ENCODE assay signal across 25 mouse cellular contexts in the genomic region with DNA sequence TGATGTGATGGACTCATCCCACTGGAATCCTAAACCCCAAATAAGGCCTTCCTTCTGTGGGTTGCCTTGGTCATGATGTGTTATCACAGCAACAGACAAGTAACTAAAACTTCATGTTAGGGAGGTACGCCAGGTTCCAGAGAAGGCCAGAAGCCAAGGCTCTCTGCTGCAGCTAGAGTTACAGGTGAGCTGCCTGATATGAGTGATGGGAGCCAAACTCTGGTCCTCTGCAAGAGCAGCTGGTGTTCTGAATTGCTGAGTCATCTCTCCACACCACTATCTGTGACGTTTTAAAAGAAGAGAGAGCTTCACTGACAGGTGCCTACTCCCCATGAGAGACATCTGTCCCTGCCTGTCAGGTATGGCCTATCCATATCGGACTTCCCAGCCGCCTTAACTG. TPM values are rescaled to one million over a fixed set of nuclear protein-coding genes. Genes with fewer than 3 reads are reported as not detected.
DNase-seq lines count a peak whose midpoint lies in the region; ATAC-seq and TF ChIP-seq lines count a peak whose summit lies in the region.
"Had no signal": no experiment of that assay in that cellular context is flagged by ENCODE, and none has a peak within 500 bp of the region (broad histone marks: within the 10 kb centered on the region; RNA-seq: fewer than 3 reads in every experiment).

No protein-coding gene starts in this region.

- H3K4me3 ChIP-seq in gastrocnemius, adult 2 months, result no peak overlapping the region
- no peak overlapping the region for H3K4me3 ChIP-seq in CH12.LX (replicated peaks in 1 of 3; ENCODE audit: low read depth in 2 of 3, low read length in 2 of 3, poor library complexity in 1 of 3)
- no peak overlapping the region for H3K4me3 ChIP-seq in forebrain, embryonic 11.5 days (ENCODE audit: low read depth, low read length)
- H3K4me3 ChIP-seq: embryonic facial prominence, embryonic 10.5 days; embryonic facial prominence, embryonic 12.5 days; erythroblast, embryonic 14.5 days; forebrain, embryonic 10.5 days; forebrain, embryonic 13.5 days; forebrain, embryonic 15.5 days had no signal

- H3K79me2 ChIP-seq in CH12.LX (replicated peaks; ENCODE audit: control insufficient read depth, extremely low read depth, insufficient read depth, poor library complexity, severe bottlenecking), result no peaks in the 10 kb centered on the region

- 0 out of 2 replicates have a peak, but pooled peaks have one; percentile 38 for ATAC-seq in erythroblast, adult 5-6 weeks (replicated peaks; ENCODE audit: low FRiP score, poor library complexity, severe bottlenecking)
- no peak for ATAC-seq in forebrain, embryonic 11.5 days (replicated peaks; ENCODE audit: low FRiP score)
- ATAC-seq: activated CD4-positive, CD25-positive, alpha-beta regulatory T cell, adult 4 months; forebrain, embryonic 13.5 days; forebrain, embryonic 15.5 days; forebrain, postnatal 0 days; Patski had no signal

- dilution Hi-C loops in CH12.LX (cut with MboI; ENCODE audit: extremely low pct_ligation_motif_present, extremely low pct_unique_long_range_greater_than_20kb, low sequenced_read_pairs), result no loop called here

- H3K9me3 ChIP-seq in CH12.LX (replicated peaks; ENCODE audit: low read length), result no peaks in the 10 kb centered on the region
- no peaks in the 10 kb centered on the region for H3K9me3 ChIP-seq in forebrain, embryonic 11.5 days (ENCODE audit: control insufficient read depth, low read length)
- H3K9me3 ChIP-seq: embryonic facial prominence, embryonic 10.5 days; embryonic facial prominence, embryonic 12.5 days; forebrain, embryonic 10.5 days; forebrain, embryonic 13.5 days; forebrain, embryonic 15.5 days; G1E had no signal

- peaks cover 7 to 11% of the 10 kb centered on the region in 2 experiments; a peak in 3 of 4 replicates for H3K4me1 ChIP-seq in CH12.LX (ENCODE audit: control insufficient read depth in 1 of 2, insufficient read depth in 2 of 2)
- peaks cover 2% of the 10 kb centered on the region; the same call in 1 of the 2 replicates for H3K4me1 ChIP-seq in forebrain, embryonic 11.5 days (replicated peaks; ENCODE audit: control insufficient read depth, insufficient read depth, low read length)
- H3K4me1 ChIP-seq: forebrain, embryonic 15.5 days had no signal

- H3K9ac ChIP-seq in CH12.LX (ENCODE audit: insufficient read depth, low read depth), result no peak overlapping the region
- no peak overlapping the region for H3K9ac ChIP-seq in forebrain, embryonic 11.5 days (ENCODE audit: low read length)
- H3K9ac ChIP-seq: embryonic facial prominence, embryonic 12.5 days; forebrain, embryonic 13.5 days; forebrain, embryonic 15.5 days; forebrain, postnatal 0 days had no signal

- H3K27ac ChIP-seq in gastrocnemius, adult 2 months, result no peak overlapping the region
- no peak overlapping the region for H3K27ac ChIP-seq in CH12.LX (ENCODE audit: insufficient read depth, low read depth)
- H3K27ac ChIP-seq in forebrain, embryonic 11.5 days (ENCODE audit: low read depth, low read length), result no peak overlapping the region
- H3K27ac ChIP-seq: embryonic facial prominence, embryonic 10.5 days; embryonic facial prominence, embryonic 12.5 days; forebrain, embryonic 10.5 days; forebrain, embryonic 13.5 days; forebrain, embryonic 15.5 days had no signal

- TF ChIP-seq RAD21 in CH12.LX (IDR thresholded peaks at IDR 0.05; ENCODE audit: low read depth, low read length), result no peak

- in situ Hi-C loops in CH12.LX (cut with MboI; ENCODE audit: low pct_ligation_motif_present, low pct_unique_long_range_greater_than_20kb, low sequenced_read_pairs), result no loop called here

- TF ChIP-seq POLR2A in CH12.LX (IDR thresholded peaks at IDR 0.05; ENCODE audit: low read depth, low read length), result no peak

- TF ChIP-seq EP300 in CH12.LX (IDR thresholded peaks at IDR 0.05; ENCODE audit: low read length), result no peak

- 91% methylated on average over 4 of the region's 4 CpGs for WGBS in forebrain, embryonic 11.5 days

- intact Hi-C loops in gastrocnemius, adult 2 months (cut with DNase I), result no loop called here

- DNase-seq in gastrocnemius, adult 2 months, result peak; percentile 63
- no peak for DNase-seq in gastrocnemius, postnatal 10 days
- no peak for DNase-seq in CH12.LX (ENCODE audit: extremely low read depth)
- DNase-seq in frontal cortex, postnatal 10 days (ENCODE audit: low spot score in 2 of 2), result no peak
- DNase-seq in forebrain, embryonic 11.5 days (ENCODE audit: low spot score), result no peak
- DNase-seq: adrenal gland, adult 8-10 months; adrenal gland, postnatal 14 days; adrenal gland, postnatal 36 days; cerebellum, adult 11-12 months; cerebellum, adult 2 months; cerebellum, adult 9-10 months; cerebellum, postnatal 10 days; cerebellum, postnatal 25 days; forebrain, postnatal 0 days had no signal

- H3K4me2 ChIP-seq in CH12.LX (ENCODE audit: insufficient read depth, low read depth, poor library complexity, severe bottlenecking), result no peak overlapping the region
- no peak overlapping the region for H3K4me2 ChIP-seq in forebrain, embryonic 11.5 days (ENCODE audit: low read depth, low read length, severe bottlenecking)
- H3K4me2 ChIP-seq: embryonic facial prominence, embryonic 12.5 days; forebrain, embryonic 13.5 days; forebrain, embryonic 15.5 days had no signal

- peaks cover 27 to 43% of the 10 kb centered on the region in 2 experiments for H3K36me3 ChIP-seq in CH12.LX (replicated peaks in 1 of 2; ENCODE audit: control insufficient read depth in 1 of 2, insufficient read depth in 1 of 2, low read length in 1 of 2)
- peaks cover 7% of the 10 kb centered on the region for H3K36me3 ChIP-seq in forebrain, embryonic 11.5 days (ENCODE audit: control insufficient read depth, insufficient read depth, low read length)

- no peaks in the 10 kb centered on the region for H3K27me3 ChIP-seq in CH12.LX (replicated peaks)
- no peaks in the 10 kb centered on the region for H3K27me3 ChIP-seq in forebrain, embryonic 11.5 days (ENCODE audit: control insufficient read depth, insufficient read depth, low read length)
- H3K27me3 ChIP-seq: embryonic facial prominence, embryonic 12.5 days; forebrain, embryonic 13.5 days; forebrain, embryonic 15.5 days; Patski had no signal

- TF ChIP-seq CTCF in gastrocnemius, adult 2 months (IDR thresholded peaks at IDR 0.05), result no peak
- TF ChIP-seq CTCF in CH12.LX (conservative IDR thresholded peaks at IDR 0.05 in 1 of 2, IDR thresholded peaks at IDR 0.05 in 1 of 2; ENCODE audit: low read depth in 2 of 2, low read length in 2 of 2), result no peak

TF ChIP-seq in CH12.LX, 34 proteins besides CTCF, POLR2A, EP300 and RAD21:
- TF ChIP-seq JUN (IDR thresholded peaks at IDR 0.05; ENCODE audit: insufficient read depth, low read depth, low read length), result no peak
- TF ChIP-seq MAFK (IDR thresholded peaks at IDR 0.05; ENCODE audit: insufficient replicate concordance, low read length), result peak; percentile 54; the same call in 1 of the 2 replicates

RNA-seq across cellular contexts. Expression of a gene that starts 12.4 kb away (rescaled TPM):
- total RNA-seq in gastrocnemius, adult 2 months (2021), result 10 to 100 TPM; 59.4 to 84.7 TPM
- 10 to 100 TPM; 24.2 to 28.6 TPM for total RNA-seq in gastrocnemius, postnatal 10 days (2021)
- 25.3 and 27.7 TPM in 2 replicates for total RNA-seq in CH12.LX (2012; rRNA removed)
- 32.3 and 37.5 TPM in 2 replicates for total RNA-seq in CH12.LX (2014; rRNA removed)
- polyA plus RNA-seq in CH12.LX (2012; ENCODE audit: insufficient read length, low read depth), result 58.3 and 74.6 TPM in 2 replicates
- total RNA-seq in erythroblast, adult 5-6 weeks (2015; ENCODE audit: low replicate concordance), result 17.1 and 33.6 TPM in 2 replicates
- total RNA-seq in erythroblast, adult 5-6 weeks (2017; ENCODE audit: low replicate concordance), result 4.9 and 5.2 TPM in 2 replicates
- polyA plus RNA-seq in forebrain, embryonic 11.5 days (2014; fragmentation: Nextera tagmentation; extraction: Ambion mirVana), result 54.6 and 56.9 TPM in 2 replicates

RNA-seq across cellular contexts. Expression of a gene that starts 13.2 kb away (rescaled TPM):
- 1 to 10 TPM; 6.2 to 7.7 TPM for total RNA-seq in gastrocnemius, adult 2 months (2021)
- 1 to 10 TPM; 5.2 to 7.2 TPM for total RNA-seq in gastrocnemius, postnatal 10 days (2021)
- total RNA-seq in CH12.LX (2012; rRNA removed) (31.1 and 31.6 TPM in 2 replicates), CH12.LX (2014; rRNA removed) (33.8 and 34.9 TPM in 2 replicates)
- 33.4 and 36.3 TPM in 2 replicates for polyA plus RNA-seq in CH12.LX (2012; ENCODE audit: insufficient read length, low read depth)
- total RNA-seq in erythroblast, adult 5-6 weeks (2015; ENCODE audit: low replicate concordance), result 2.1 and 10.4 TPM in 2 replicates
- total RNA-seq in erythroblast, adult 5-6 weeks (2017; ENCODE audit: low replicate concordance), result 7.6 and 9.3 TPM in 2 replicates
- polyA plus RNA-seq in forebrain, embryonic 11.5 days (2014; fragmentation: Nextera tagmentation; extraction: Ambion mirVana), result 27.6 and 30.4 TPM in 2 replicates

RNA-seq across cellular contexts. Expression of a gene that starts 26.9 kb away (rescaled TPM):
- 100 to 1,000 TPM; 152 to 244 TPM for total RNA-seq in gastrocnemius, adult 2 months (2021)
- 100 to 1,000 TPM; 322 to 387 TPM for total RNA-seq in gastrocnemius, postnatal 10 days (2021)
- total RNA-seq in CH12.LX (2012; rRNA removed), result 2,570 and 2,803 TPM in 2 replicates
- total RNA-seq in CH12.LX (2014; rRNA removed), result 2,791 and 3,047 TPM in 2 replicates
- 753 and 994 TPM in 2 replicates for polyA plus RNA-seq in CH12.LX (2012; ENCODE audit: insufficient read length, low read depth)
- 581 and 663 TPM in 2 replicates for total RNA-seq in erythroblast, adult 5-6 weeks (2015; ENCODE audit: low replicate concordance)
- total RNA-seq in erythroblast, adult 5-6 weeks (2017; ENCODE audit: low replicate concordance), result 566 and 639 TPM in 2 replicates
- 626 and 751 TPM in 2 replicates for polyA plus RNA-seq in forebrain, embryonic 11.5 days (2014; fragmentation: Nextera tagmentation; extraction: Ambion mirVana)

RNA-seq across cellular contexts. Expression of a gene that starts 39.5 kb away (rescaled TPM):
- under 1 TPM; 0.28 to 0.56 TPM for total RNA-seq in gastrocnemius, adult 2 months (2021)
- total RNA-seq in gastrocnemius, postnatal 10 days (2021), result 1 to 10 TPM; 1.1 to 1.5 TPM
- total RNA-seq in CH12.LX (2012; rRNA removed) (not detected in 2 replicates), CH12.LX (2014; rRNA removed) (not detected in 2 replicates)
- polyA plus RNA-seq in CH12.LX (2012; ENCODE audit: insufficient read length, low read depth), result not detected in 2 replicates
- total RNA-seq in erythroblast, adult 5-6 weeks (2015; ENCODE audit: low replicate concordance), result 1.0 TPM in 1 of 2 replicates, not detected in the other
- total RNA-seq in erythroblast, adult 5-6 weeks (2017; ENCODE audit: low replicate concordance), result not detected in 2 replicates
- not detected in 2 replicates for polyA plus RNA-seq in forebrain, embryonic 11.5 days (2014; fragmentation: Nextera tagmentation; extraction: Ambion mirVana)
- polyA plus RNA-seq: C2C12; erythroblast, embryonic 14.5 days; G1E had no signal
